Mouse (Mus musculus) G1E (cell line): Measurements from ENCODE around the gene Bbs4. TPM values are rescaled to one million over a fixed set of nuclear protein-coding genes. Genes with fewer than 3 reads are reported as not detected.

Experiments
- ATAC-seq: 2 replicates; pipeline ENCODE4 v1.8.0; 2016; ENCODE audit warnings: mild to moderate bottlenecking; ENCODE audit not compliant: insufficient number of reproducible peaks, poor library complexity, low FRiP score, severe bottlenecking; ENCODE audit errors: extremely low read depth
- DNase-seq: peaks from one replicate; pipeline ENCODE4 v3.0.0; 2012; ENCODE audit warnings: low spot score
- H3K27me3 ChIP-seq: 2 replicates; pipeline ENCODE4 v1.6.1; 2012; ENCODE audit warnings: mild to moderate bottlenecking, low read length, inconsistent platforms; ENCODE audit not compliant: insufficient read depth
- H3K36me3 ChIP-seq: replicated peaks from 2 replicates; pipeline ENCODE3; 2012; ENCODE audit warnings: mild to moderate bottlenecking, inconsistent platforms
- H3K4me1 ChIP-seq: 2 replicates; pipeline ENCODE4 v1.6.1; 2012; ENCODE audit warnings: low read depth, low read length, inconsistent platforms, mixed read lengths; ENCODE audit not compliant: insufficient read depth
- H3K4me3 ChIP-seq: 2 replicates; pipeline ENCODE4 v1.5.1; 2012; ENCODE audit warnings: low read depth, mild to moderate bottlenecking, inconsistent platforms, low read length, moderate library complexity, mixed read lengths
- H3K9me3 ChIP-seq: replicated peaks from 2 replicates; pipeline ENCODE4 v1.6.1; 2012; ENCODE audit warnings: inconsistent platforms
- CTCF ChIP-seq: IDR thresholded peaks from 2 replicates; pipeline ENCODE4 v1.5.1; 2012; ENCODE audit warnings: low read depth, low read length, inconsistent platforms, mixed read lengths
- GATA1 ChIP-seq: IDR thresholded peaks from 2 replicates; pipeline ENCODE4 v1.6.1; 2012; ENCODE audit warnings: borderline replicate concordance, low read length, inconsistent platforms, mixed read lengths
- GATA2 ChIP-seq: IDR thresholded peaks from 2 replicates; pipeline ENCODE4 v1.6.1; 2012; ENCODE audit warnings: low read depth, low read length, inconsistent platforms, borderline replicate concordance
- POLR2AphosphoS5 ChIP-seq: IDR thresholded peaks from 2 replicates; pipeline ENCODE4 v1.6.1; 2012; ENCODE audit warnings: low read depth, low read length, inconsistent platforms; ENCODE audit not compliant: insufficient replicate concordance
- TAL1 ChIP-seq: conservative IDR thresholded peaks from 2 replicates; pipeline ENCODE4 v1.6.1; 2012; ENCODE audit warnings: low read depth, low read length, inconsistent platforms, mixed read lengths
- polyA plus RNA-seq: library from polyadenylated mRNA; stranded (reverse); fragments of >175 nt; gene quantifications from 2 replicates; pipeline ENCODE4 v1.2.3, GENCODE M21; 2012
- total RNA-seq, 2 experiments: library from RNA; stranded (forward) in 1 of 2; stranded (reverse) in 1 of 2; fragments of 200-1000 nt in 1 of 2; fragments of >200 nt in 1 of 2; fragmentation: Nextera tagmentation in 1 of 2; gene quantifications; 2 replicates each; pipeline ENCODE4 v1.2.3; 2014 to 2017

Gene Bbs4
- total and polyA plus RNA-seq, 3 experiments: 0.50 to 12.1 (median 11.8) TPM

DNA sequence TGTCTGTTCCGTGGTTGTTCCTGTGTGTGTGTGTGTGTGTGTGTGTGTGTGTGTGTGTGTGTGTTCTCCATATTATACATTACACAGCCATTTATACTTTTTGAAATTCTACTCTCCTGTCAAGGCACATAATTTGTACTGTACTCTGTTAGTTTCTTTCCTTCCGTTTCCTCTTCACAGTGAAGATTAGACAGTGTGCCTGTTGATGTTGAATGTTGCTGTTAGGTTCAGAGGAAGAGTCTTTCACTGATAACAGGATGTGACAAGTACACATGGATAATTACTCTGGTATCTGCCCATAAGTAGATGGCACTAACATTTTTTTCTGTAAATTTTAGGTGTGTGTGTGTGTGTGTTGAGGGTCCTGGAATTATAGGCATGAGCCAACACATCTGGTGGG lies 56.9 kb downstream of the Bbs4 start:
- DNase-seq: no peak
- Histone ChIP-seq H3K36me3 (peaks cover 72% of the 10 kb centered on the region), H3K9me3 (no peaks in the 10 kb centered on the region), H3K4me1 (peaks cover 38% of the 10 kb centered on the region), H3K4me3 (no peak overlapping the region), H3K27me3 (no peaks in the 10 kb centered on the region)
- no peak for ATAC-seq
- TF ChIP-seq TAL1 (no peak), CTCF (no peak), GATA2 (no peak), POLR2AphosphoS5 (no peak), GATA1 (no peak)

DNA sequence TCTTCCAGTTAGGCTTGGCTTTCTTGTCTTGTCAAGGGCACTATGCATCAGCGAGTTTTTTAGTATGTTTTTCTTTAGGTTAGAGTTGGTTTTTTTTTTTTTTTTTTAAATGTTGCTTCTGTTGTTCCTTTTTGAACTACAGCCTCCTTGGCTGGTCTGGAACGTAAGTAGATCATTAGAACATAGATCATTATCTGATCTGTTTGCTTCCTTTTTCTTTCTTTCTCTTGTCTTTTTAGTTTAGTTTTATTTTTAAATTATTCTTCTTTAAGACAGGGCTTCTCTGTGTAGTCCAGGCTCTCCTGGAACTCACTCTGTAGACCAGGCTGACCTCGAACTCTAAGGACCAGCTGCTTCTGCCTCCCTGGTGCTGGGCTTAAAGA lies 60.8 kb downstream of the Bbs4 start:
- peaks cover 71% of the 10 kb centered on the region for H3K4me1 ChIP-seq
- peak overlapping the region; percentile 90 for H3K4me3 ChIP-seq
- H3K27me3 ChIP-seq: no peaks in the 10 kb centered on the region
- DNase-seq (no peak), ATAC-seq (no peak)
- H3K36me3 ChIP-seq: peaks cover 35% of the 10 kb centered on the region
- no peaks in the 10 kb centered on the region for H3K9me3 ChIP-seq
- TF ChIP-seq TAL1 (no peak), POLR2AphosphoS5 (no peak), CTCF (no peak), GATA1 (no peak)

DNA sequence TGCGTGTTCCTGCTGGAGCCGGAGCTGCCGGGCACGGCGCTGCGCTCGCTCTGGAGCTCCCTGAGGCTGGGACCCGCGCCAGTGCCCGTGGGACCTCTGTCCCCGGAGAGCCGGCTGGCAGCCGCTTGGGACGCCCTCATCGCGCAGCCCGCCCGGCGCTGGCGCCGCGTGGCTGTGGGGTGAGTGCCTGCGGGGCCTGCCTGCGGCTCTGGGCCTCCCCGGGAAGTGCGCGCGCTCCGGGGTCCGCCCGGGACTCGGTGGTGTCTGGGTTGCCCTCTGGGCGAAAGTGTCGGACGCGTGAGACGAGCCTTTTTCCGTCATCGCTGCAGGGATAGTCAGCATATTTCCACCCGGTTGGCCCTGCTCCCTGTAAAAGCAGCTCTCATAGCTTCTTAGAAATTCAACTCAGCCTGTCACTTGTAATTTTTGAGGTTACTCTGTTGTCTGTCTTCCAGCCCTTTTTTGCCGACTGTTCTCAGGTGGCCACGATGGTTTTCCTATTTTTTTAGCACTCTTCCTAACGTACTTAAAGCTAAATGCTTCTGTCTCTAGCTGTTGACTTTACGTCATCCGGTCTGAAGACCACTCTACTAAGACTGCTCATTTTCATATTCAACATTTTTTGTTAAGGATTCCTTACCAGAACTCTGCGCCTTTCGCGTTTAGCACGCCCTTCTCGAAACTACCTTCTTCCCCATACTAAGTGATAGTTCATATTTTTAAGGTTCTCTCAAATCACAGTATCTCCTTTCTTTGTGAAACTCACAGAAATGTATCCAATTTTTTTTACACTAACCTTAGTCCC lies 61.4 kb downstream of the Bbs4 start:
- TF ChIP-seq GATA1: no peak
- TF ChIP-seq CTCF: no peak
- TF ChIP-seq POLR2AphosphoS5: no peak
- Histone ChIP-seq H3K36me3 (peaks cover 31% of the 10 kb centered on the region), H3K4me3 (peak overlapping the region; percentile 90), H3K27me3 (no peaks in the 10 kb centered on the region), H3K4me1 (peaks cover 76% of the 10 kb centered on the region), H3K9me3 (no peaks in the 10 kb centered on the region)
- ATAC-seq: no peak
- DNase-seq: peak; percentile 39

DNA sequence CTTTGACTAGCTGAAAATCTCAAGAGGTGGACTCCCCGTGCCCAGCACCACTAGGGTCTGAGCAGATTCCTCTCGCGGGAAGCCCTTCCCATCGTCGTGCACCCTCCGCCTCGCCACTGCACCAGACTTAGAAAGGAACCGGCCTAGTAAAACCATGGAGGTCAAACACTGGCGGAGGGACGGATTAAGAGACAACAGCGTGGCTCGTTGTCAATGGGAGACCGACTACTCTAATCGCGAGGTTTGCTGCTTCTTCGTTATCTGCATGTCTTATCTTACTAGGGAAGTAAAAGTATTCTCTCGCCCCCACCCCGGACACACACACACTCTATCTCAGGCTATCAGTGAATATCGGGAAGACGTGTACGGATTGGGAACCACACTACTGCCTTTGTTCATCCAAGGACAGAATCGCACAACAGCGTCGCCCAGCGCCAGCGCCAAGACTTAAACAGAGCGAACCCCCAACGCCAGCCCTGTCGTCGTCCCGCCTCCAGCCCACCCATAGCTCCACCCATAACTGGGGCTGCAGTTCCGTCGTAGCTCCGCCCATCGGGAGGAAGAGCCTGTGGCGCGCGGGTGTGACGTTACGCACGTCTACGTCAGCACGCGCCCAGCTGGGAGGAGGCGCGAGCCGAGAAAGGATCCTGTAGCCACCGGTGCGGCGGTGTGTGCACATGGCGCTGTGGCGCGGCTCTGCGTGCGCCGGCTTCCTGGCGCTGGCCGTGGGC lies 62.2 kb downstream of the Bbs4 start, which contains the start of gene Adpgk:
Gene Adpgk, plus strand, starts transcription at position 602 of the 731 bp plus-strand sequence.
- peaks cover 76% of the 10 kb centered on the region for H3K4me1 ChIP-seq
- DNase-seq (peak; percentile 91), ATAC-seq (peak; percentile 97)
- no peak for TF ChIP-seq CTCF
- TF ChIP-seq GATA1: no peak
- TF ChIP-seq POLR2AphosphoS5: no peak
- no peak for TF ChIP-seq GATA2
- no peak for TF ChIP-seq TAL1
- no peaks in the 10 kb centered on the region for H3K27me3 ChIP-seq
- peaks cover 24% of the 10 kb centered on the region for H3K36me3 ChIP-seq
- no peaks in the 10 kb centered on the region for H3K9me3 ChIP-seq
- peak within 1 kb of the TSS; percentile 90 for H3K4me3 ChIP-seq

DNA sequence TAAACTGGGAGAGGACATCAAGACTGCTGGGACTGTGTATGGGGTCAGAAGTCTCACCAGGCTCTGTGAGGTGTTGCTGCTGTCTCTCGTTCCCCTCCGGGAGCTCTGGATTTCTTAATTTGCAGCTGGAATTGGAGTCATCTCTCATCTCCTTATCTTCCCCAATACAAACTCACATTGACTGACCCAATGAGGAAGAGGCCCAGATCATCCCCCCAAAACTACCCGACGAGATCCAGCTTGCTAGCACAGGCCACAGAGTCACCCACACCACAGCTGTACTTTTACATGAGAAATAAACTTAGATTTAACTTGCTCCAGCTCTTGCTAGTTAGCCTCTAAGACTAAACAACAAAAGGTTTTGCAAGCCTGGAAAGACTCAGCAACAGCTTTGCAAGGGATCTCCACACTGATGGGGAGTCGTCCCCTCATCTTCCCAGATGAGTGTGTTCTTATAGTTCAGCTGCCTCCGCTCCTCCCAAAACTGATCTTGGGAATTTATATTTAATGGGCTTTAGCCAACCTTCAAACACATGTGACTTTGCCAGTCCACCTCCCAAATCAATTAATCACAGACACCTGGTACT lies 63.7 kb downstream of the Bbs4 start:
- DNase-seq: no peak
- Histone ChIP-seq H3K4me1 (peaks cover 76% of the 10 kb centered on the region), H3K36me3 (peaks cover 11% of the 10 kb centered on the region), H3K4me3 (no peak overlapping the region; the same call in 1 of the 2 replicates), H3K27me3 (no peaks in the 10 kb centered on the region), H3K9me3 (no peaks in the 10 kb centered on the region)
- ATAC-seq: no peak
- TF ChIP-seq GATA1 (no peak), GATA2 (no peak), CTCF (no peak), POLR2AphosphoS5 (no peak), TAL1 (no peak)

DNA sequence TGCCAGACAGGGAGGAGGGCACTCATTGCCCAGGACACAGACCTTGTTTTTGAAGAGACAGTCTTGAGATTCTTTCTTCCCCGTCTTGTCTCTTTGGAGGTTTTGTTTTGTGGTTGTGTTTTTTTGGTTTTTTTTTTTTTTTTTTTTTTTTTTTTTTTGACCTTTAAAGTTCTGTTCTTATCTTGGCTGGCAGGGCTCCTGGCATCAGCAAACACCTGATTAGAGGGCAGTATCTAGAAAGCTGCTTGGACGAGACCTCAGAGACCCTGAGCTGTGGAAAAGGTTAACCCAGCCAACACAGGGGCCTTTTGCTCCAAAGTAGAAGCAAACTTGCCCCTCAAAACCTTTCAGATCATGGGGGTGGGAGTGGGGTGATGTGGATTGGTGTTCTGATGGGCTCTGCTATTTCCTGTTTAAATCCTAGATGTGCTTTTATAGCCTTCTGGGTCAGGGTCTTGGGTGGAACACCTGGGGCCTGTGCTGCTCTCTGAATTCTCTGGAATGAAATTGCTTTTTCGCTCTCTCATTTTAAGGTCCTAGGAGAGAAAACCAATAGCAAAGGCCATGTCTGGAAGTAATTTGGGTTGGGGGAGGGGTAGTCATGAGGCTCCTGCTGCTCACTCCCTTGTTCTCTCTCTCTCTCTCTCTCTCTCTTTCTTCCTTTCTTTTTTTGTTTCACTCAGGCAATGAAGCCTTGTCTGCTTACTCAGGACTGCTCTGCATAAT lies 64.5 kb downstream of the Bbs4 start:
- no peak for DNase-seq
- Histone ChIP-seq H3K4me1 (peaks cover 74% of the 10 kb centered on the region), H3K36me3 (peaks cover 10% of the 10 kb centered on the region)

More for the DNA sequence above, 64.5 kb downstream of the Bbs4 start:
- no peak for ATAC-seq
- Histone ChIP-seq H3K9me3 (no peaks in the 10 kb centered on the region), H3K27me3 (no peaks in the 10 kb centered on the region), H3K4me3 (no peak overlapping the region)
- TF ChIP-seq TAL1 (peak; percentile 43; the same call in 1 of the 2 replicates), GATA1 (no peak), GATA2 (no peak), POLR2AphosphoS5 (no peak), CTCF (no peak)
